Mouse (Mus musculus) forebrain, embryonic 15.5 days (tissue): ENCODE data around the gene Gp1bb. TPM values are rescaled to one million over a fixed set of nuclear protein-coding genes. Genes with fewer than 3 reads are reported as not detected.

Source experiments
- ATAC-seq: fragments of 200-750 bp; cut with Nextera tagmentation; replicated peaks from 2 replicates; pipeline ENCODE4 v1.8.0; 2017; ENCODE audit warnings: mild to moderate bottlenecking, moderate TSS enrichment, moderate library complexity
- H3K27ac ChIP-seq: fragments of 300-500 bp; sonication (generic); replicated peaks from 2 replicates; pipeline ENCODE4 v1.5.1; 2015; ENCODE audit warnings: mild to moderate bottlenecking, inconsistent platforms
- H3K27me3 ChIP-seq: fragments of 300-500 bp; sonication (generic); 2 replicates; pipeline ENCODE4 v1.6.1; 2015; ENCODE audit warnings: inconsistent platforms
- H3K36me3 ChIP-seq: fragments of 300-500 bp; sonication (generic); 2 replicates; pipeline ENCODE4 v1.6.1; 2015; ENCODE audit warnings: mild to moderate bottlenecking, inconsistent platforms
- H3K4me1 ChIP-seq: fragments of 300-500 bp; sonication (generic); 2 replicates; pipeline ENCODE4 v1.6.1; 2015; ENCODE audit warnings: inconsistent platforms
- H3K4me2 ChIP-seq: fragments of 300-500 bp; sonication (generic); replicated peaks from 2 replicates; pipeline ENCODE4 v1.6.1; 2015; ENCODE audit warnings: mild to moderate bottlenecking, inconsistent platforms
- H3K4me3 ChIP-seq: fragments of 300-500 bp; sonication (generic); 2 replicates; pipeline ENCODE4 v1.5.1; 2015; ENCODE audit warnings: mild to moderate bottlenecking, inconsistent platforms
- H3K9ac ChIP-seq: fragments of 300-500 bp; sonication (generic); replicated peaks from 2 replicates; pipeline ENCODE4 v1.6.1; 2015; ENCODE audit warnings: mild to moderate bottlenecking, inconsistent platforms
- H3K9me3 ChIP-seq: fragments of 300-500 bp; sonication (generic); 2 replicates; pipeline ENCODE4 v1.6.1; 2016; ENCODE audit warnings: inconsistent platforms
- WGBS: fragments of 180-500 bp; shearing (Covaris S2); methylation state at CpG from one replicate; pipeline ENCODE4 v1.1.7; 2015; ENCODE audit warnings: mixed read lengths; 5-methylcytosine and 5-hydroxymethylcytosine counted together
- polyA plus RNA-seq: library from polyadenylated mRNA; unstranded; fragments of >200 nt; fragmentation: Nextera tagmentation; extraction: Ambion mirVana; gene quantifications from 2 replicates; pipeline ENCODE4 v1.2.1, GENCODE M21; 2015

Gene Gp1bb
- polyA plus RNA-seq, 1 experiment from 2014 or later = 9.7 TPM

DNA sequence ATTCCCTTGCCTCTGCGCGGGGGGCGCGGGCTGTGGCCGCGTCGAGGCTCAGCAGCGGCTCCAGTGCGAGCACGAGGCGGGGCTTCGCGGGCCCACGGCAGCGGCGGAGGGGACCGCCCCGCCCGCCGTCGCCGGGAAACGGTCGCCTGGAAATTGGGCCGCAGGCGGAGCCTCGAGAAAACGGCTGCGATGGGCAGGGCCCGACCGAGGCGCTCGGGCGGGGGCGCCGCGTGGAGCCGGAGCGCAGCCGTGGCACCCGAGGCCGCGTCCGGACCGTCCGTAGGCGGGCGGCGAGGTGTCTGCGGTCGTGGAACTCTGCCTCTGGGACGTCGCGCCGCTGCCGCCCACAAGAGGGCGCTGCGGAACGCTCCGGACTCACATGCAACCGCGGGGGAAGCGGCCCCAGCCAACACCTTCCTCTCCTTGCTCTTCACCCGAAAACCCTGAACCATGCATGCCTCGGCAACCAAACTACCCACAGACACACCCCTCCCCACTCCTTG, 4.2 kb upstream of the Gp1bb start, which contains the start of gene Gm49601:
Gm49601 (minus strand) TSS at position 52 of the 503 bp plus-strand sequence.
- Histone ChIP-seq H3K27ac (no peak within 1 kb of the TSS), H3K9ac (peak within 1 kb of the TSS; percentile 53), H3K4me3 (peak within 1 kb of the TSS; percentile 87), H3K27me3 (peaks cover 47% of the 10 kb centered on the region), H3K36me3 (peaks cover 35% of the 10 kb centered on the region), H3K9me3 (no peaks in the 10 kb centered on the region), H3K4me2 (peak within 1 kb of the TSS; percentile 87), H3K4me1 (peaks cover 46% of the 10 kb centered on the region)
- WGBS = under 1% methylated on average over 65 of the region's 65 CpGs
- peak; percentile 24 for ATAC-seq

DNA sequence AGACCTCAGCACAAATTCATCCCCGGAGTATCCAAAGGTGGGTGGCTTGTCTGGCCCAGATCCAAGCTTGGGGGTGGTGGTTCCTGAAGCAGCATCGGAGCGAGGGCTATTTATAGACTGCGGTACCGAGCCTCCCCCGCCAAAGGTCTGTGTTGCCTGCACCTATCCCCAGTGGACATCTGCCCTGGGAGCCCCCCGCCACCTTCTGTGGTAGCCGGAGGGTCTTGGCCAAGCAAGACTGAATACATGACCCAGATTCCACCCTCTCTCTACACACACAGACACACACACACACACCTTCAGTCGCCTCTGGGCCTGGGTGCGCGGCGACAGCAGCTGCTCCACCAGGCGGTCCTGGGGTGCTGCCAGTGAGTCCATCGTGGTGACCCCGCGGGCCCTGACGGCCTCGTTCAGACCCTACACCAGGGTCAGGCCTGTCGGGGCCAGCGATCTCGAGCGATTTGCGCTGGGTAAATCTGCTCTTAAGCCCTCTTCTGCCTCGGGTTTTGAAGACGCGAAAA, 3.6 kb upstream of the Gp1bb start:
- Histone ChIP-seq H3K9me3 (no peaks in the 10 kb centered on the region), H3K4me3 (peak overlapping the region; percentile 87), H3K36me3 (peaks cover 35% of the 10 kb centered on the region), H3K27me3 (peaks cover 52% of the 10 kb centered on the region), H3K27ac (no peak overlapping the region), H3K9ac (peak overlapping the region; percentile 53), H3K4me2 (peak overlapping the region; percentile 87), H3K4me1 (peaks cover 52% of the 10 kb centered on the region)
- ATAC-seq = no peak
- 13% methylated on average over 26 of the region's 26 CpGs for WGBS

DNA sequence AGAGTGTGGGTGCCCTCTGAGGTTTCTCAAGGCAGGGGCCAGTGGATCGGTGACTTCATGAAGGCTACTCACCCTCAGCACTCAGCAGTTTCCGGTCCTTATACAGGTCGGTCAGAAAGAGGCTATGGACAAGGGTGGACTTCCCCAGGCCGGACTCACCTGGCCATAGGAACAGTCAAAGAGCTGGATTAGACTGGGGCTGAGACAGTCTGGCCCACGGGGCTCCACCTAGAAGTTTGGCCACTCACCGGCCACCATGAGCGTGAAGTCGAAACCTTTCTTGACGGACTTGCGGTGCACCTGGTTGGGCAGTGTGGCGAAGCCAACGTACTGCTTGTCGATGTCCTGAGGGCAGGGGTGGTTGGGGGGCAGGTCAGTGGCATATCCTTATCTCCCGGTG, 2.9 kb upstream of the Gp1bb start:
- Histone ChIP-seq H3K36me3 (peaks cover 37% of the 10 kb centered on the region), H3K27ac (no peak overlapping the region), H3K4me2 (no peak overlapping the region), H3K4me1 (peaks cover 56% of the 10 kb centered on the region), H3K4me3 (no peak overlapping the region), H3K9ac (no peak overlapping the region), H3K9me3 (no peaks in the 10 kb centered on the region), H3K27me3 (peaks cover 60% of the 10 kb centered on the region)
- ATAC-seq = no peak
- 45% methylated on average over 14 of the region's 14 CpGs for WGBS

DNA sequence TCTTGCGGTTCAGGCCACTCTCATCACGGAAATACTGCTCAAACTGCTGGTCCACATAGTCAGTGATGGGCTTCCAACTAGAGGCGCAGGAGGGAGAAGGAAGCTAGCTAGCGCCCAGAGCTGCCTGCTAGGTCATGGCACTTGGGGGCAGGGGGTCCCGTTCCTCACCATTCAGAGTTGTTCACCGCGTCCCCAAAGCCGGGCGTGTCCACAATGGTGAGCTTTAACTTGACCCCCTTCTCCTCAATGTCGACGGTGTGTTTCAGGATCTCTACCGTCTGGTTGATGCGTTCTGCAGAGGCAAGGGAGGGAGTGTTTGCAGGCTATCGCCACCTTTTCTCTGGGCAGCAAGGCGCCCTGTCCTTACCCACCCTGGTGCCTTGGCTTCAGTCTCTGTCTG, 2.4 kb upstream of the Gp1bb start:
- Histone ChIP-seq H3K27ac (no peak overlapping the region), H3K9me3 (no peaks in the 10 kb centered on the region), H3K36me3 (peaks cover 40% of the 10 kb centered on the region), H3K4me3 (no peak overlapping the region), H3K4me2 (no peak overlapping the region), H3K4me1 (peaks cover 56% of the 10 kb centered on the region), H3K9ac (no peak overlapping the region), H3K27me3 (peaks cover 65% of the 10 kb centered on the region)
- WGBS = 44% methylated on average over 15 of the region's 15 CpGs
- ATAC-seq = no peak

DNA sequence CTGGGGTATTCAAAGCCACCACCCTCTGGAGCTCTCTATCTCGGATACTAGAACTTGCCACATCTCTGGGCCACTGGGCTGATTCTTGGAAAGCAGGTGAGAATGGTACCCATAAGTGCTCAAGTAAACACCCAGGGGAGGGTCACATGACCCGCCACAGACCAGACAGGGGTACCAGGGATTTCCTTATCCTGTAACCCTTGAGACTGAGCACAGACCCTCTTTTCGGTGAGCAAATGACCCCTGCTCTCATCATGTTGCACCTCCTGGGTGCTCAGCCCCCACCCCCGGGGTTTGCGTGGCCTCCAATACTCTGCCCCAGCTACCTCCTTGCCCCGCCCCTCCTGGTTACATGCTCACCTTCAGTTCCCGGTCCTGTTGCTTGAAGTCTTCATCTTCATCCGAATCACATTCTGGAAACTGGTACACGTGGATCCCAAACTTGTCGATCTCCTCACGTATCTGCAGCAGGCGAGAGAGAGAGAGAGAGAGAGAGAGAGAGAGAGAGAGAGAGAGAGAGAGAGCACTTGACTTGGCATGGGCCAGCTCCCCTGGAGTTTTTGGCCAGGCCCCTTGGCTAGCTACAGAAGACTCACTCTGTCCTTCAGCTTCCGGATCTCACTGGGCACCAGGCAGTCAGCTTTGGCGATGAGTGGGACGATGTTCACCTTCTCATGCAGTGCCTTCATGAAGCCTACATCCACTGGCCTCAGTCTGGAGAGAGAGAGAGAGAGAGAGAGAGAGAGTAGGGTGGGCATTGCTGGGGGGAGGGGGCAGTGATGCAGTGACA, 1.7 kb upstream of the Gp1bb start:
- H3K27ac ChIP-seq = no peak overlapping the region
- no peak overlapping the region for H3K4me2 ChIP-seq
- H3K4me3 ChIP-seq = no peak overlapping the region
- H3K4me1 ChIP-seq = peaks cover 55% of the 10 kb centered on the region
- no peak overlapping the region for H3K9ac ChIP-seq
- no peaks in the 10 kb centered on the region for H3K9me3 ChIP-seq
- 40% methylated on average over 15 of the region's 15 CpGs for WGBS
- no peak for ATAC-seq
- H3K36me3 ChIP-seq = peaks cover 40% of the 10 kb centered on the region
- peaks cover 71% of the 10 kb centered on the region for H3K27me3 ChIP-seq

DNA sequence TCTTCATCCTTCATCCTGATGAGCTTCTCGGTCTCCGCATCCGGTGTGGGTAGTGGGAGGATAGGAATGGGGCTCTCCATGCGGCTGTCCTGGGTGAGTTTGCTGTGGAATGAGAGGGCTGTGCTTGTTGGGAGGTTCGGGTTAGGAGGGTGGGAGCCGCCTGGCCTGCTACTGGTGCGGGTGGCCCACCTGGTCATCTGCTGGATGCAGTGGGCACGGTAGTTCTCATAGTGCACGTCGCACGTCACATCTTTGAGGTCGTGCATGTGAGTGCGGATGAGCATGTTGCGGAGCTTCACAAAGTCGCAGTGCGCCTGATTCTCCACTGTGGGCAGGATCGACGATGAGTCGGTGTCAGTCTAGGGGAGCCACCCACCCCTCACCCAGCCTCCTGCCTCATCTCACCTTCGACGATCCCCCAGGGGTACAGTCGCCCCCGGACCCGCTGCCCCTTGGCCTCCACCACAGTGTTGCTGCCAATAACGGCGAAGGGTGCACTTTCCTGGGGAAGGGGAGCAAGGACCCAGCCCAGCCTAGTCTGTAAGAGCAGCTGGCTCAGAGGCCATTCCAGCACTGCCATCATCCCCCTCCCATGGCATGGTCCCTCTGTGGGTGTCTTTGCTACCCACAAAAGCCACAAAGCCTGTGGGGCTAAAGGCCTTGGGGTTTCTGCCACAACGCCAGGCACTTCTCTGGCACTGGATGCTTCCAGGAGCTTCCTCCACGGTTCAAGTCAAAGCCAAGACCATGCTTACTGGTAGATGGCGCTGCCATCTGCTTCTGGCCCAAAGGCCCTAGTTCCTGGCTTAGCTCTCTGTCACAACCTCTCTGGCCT, 930 bp upstream of the Gp1bb start:
- H3K4me2 ChIP-seq = no peak overlapping the region
- 42% methylated on average over 29 of the region's 29 CpGs for WGBS
- no peak for ATAC-seq
- peaks cover 47% of the 10 kb centered on the region for H3K4me1 ChIP-seq
- H3K9me3 ChIP-seq = no peaks in the 10 kb centered on the region
- H3K27ac ChIP-seq = no peak overlapping the region
- peaks cover 40% of the 10 kb centered on the region for H3K36me3 ChIP-seq
- no peak overlapping the region for H3K4me3 ChIP-seq
- no peak overlapping the region for H3K9ac ChIP-seq
- H3K27me3 ChIP-seq = peaks cover 79% of the 10 kb centered on the region

DNA sequence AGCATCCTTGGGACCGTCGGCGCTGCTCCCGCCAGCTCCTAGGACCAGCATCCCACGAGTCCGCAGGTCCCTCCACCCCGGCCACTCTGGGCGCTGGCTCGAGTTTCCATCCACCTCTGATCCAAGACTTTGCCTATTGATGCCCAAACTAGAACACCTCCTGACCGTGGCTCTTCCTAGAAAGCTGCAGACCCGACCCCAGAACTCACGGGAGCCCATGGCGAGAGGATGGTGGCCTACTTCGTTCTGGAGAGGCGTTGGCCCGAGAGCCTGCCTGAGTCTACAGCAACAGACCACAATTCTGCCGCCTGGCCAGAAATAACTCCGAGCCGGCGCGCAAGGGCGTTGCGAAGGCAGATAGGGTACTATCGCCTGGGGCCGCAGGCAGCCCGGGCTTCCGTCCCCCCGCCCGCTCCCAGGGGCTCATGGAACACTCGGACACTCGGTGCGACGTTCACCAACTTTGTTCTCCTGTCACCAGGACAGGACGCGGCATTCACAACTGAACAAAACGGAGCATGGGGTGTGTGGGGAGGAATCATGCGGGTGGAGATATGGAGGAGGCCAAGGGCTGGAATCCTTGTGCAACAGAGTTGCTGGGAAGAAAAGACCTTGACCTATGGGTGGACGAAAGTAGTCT, 721 bp downstream of the Gp1bb start:
- H3K27ac ChIP-seq = no peak overlapping the region
- peaks cover 40% of the 10 kb centered on the region for H3K36me3 ChIP-seq
- peak overlapping the region; percentile 41 for H3K4me3 ChIP-seq
- H3K27me3 ChIP-seq = peaks cover 79% of the 10 kb centered on the region
- peak overlapping the region; percentile 33 for H3K9ac ChIP-seq
- H3K4me2 ChIP-seq = peak overlapping the region; percentile 70
- no peak for ATAC-seq
- H3K9me3 ChIP-seq = no peaks in the 10 kb centered on the region
- H3K4me1 ChIP-seq = peaks cover 35% of the 10 kb centered on the region
- 8% methylated on average over 38 of the region's 38 CpGs for WGBS

DNA sequence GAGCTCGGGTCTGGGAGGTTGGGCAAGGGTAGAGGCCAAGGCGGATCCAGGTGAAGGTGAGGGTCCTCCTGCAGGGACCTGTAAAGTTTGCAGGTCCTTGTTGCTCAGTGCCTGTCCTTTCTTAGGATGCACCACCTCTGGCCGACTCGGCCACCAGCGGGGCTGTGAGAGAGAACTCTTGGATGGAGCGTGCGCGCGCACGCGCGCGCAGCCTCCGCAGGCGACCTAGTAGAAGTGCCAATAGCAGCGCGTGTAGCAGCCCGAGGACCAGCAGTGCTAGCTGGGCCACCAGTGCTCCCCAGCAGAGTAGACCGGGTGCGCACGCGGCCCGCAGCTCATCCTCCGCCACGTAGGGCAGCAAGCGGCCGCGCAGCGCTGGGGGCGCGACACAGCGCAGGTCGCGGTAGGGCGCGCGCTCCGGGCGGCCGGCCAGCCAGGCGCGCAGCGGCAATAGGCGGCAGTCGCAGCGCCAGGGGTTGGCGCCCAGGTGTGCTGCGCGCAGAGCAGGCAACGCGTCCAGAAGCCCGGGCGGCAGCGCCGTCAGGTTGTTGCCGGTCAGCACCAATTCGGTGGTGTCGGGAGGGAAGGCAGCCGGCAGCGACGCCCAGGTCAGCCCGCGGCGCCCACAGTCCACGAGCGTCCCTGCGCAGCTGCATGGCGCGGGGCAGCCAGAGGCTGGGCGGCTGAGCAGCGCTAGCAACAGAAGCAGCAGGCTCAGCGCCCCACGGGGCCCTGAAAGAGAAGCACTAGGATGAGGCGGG, 1.4 kb downstream of the Gp1bb start:
- WGBS = 2% methylated on average over 67 of the region's 74 CpGs
- Histone ChIP-seq H3K4me2 (peak overlapping the region; percentile 70), H3K27ac (no peak overlapping the region), H3K36me3 (peaks cover 40% of the 10 kb centered on the region), H3K9me3 (no peaks in the 10 kb centered on the region), H3K4me1 (peaks cover 28% of the 10 kb centered on the region), H3K9ac (peak overlapping the region; percentile 33), H3K27me3 (peaks cover 76% of the 10 kb centered on the region), H3K4me3 (peak overlapping the region; percentile 41)
- peak; percentile 32; the same call in 1 of the 2 replicates for ATAC-seq

DNA sequence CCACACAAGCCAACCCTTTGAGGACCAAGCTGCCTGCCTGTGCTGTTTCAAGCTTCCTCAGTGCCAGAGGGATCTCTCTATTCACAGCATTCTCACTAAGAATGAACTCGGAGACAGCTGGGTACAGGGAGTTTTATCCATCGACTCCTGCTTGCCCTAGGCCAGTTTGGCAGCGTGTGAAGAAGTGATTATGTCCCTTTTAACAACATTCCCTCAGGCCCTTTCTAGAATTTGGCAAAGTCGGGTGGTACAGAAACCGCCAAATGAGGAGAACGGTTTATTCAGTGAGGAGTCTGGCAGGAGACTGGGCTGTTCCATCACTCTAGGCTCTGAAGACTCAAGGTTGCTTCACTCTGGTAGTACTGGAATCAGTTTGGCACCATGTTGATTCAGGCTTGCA, 2.0 kb downstream of the Gp1bb start:
- Histone ChIP-seq H3K4me2 (peak overlapping the region; percentile 70; the same call in 1 of the 2 replicates), H3K36me3 (peaks cover 38% of the 10 kb centered on the region), H3K4me1 (peaks cover 22% of the 10 kb centered on the region), H3K9ac (no peak overlapping the region), H3K27me3 (peaks cover 70% of the 10 kb centered on the region), H3K4me3 (peak overlapping the region; percentile 41; the same call in 1 of the 2 replicates), H3K27ac (no peak overlapping the region), H3K9me3 (no peaks in the 10 kb centered on the region)
- no peak for ATAC-seq
- 14% methylated on average over 6 of the region's 6 CpGs for WGBS

DNA sequence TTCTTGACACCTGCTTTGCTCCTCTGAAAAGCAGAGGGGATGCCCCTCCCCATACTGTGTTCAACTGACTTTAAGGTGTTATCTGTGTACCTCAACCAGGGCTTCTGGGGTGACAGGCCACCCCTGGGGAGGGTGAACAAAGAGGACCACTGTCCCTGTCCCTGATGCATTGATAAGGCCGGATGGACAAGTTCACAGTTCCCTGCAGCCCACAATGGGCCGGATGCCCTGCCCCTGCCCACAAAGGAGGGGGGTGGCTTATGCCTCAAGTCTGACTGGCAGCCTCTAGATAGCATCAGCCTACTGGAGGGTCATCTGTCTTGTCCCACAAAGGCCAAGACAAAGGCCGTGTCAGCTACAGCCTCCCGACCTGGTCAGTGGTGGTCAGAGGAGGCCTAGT, 3.1 kb downstream of the Gp1bb start:
- no peak overlapping the region for H3K27ac ChIP-seq
- no peak for ATAC-seq
- peaks cover 27% of the 10 kb centered on the region for H3K36me3 ChIP-seq
- no peak overlapping the region for H3K4me2 ChIP-seq
- H3K27me3 ChIP-seq = peaks cover 59% of the 10 kb centered on the region
- peaks cover 22% of the 10 kb centered on the region for H3K4me1 ChIP-seq
- no peak overlapping the region for H3K4me3 ChIP-seq
- WGBS = 60% methylated on average over 4 of the region's 4 CpGs
- H3K9me3 ChIP-seq = no peaks in the 10 kb centered on the region
- no peak overlapping the region for H3K9ac ChIP-seq

DNA sequence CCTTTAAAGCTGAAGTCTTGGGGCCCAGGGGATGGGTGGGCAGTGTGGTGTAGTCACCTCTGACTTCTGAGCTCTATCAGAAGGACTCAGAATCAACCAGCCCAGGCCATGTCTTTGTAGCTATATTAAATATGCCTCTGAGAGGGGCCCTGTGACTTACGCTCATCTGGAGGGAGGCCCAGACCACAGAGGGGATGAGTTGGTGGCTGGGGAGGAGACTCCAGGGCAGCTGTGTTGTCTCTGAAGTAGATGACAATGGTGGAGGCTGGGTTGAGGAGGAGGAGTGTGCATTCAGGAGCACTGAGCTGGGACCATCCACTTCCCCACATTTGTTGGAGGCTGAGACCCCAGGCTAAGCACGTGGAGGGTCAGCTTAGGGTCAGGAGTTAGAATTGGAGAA, 3.9 kb downstream of the Gp1bb start:
- Histone ChIP-seq H3K4me1 (peaks cover 22% of the 10 kb centered on the region), H3K4me2 (no peak overlapping the region), H3K9me3 (no peaks in the 10 kb centered on the region), H3K36me3 (peaks cover 19% of the 10 kb centered on the region), H3K9ac (no peak overlapping the region), H3K4me3 (no peak overlapping the region), H3K27ac (no peak overlapping the region), H3K27me3 (peaks cover 51% of the 10 kb centered on the region)
- ATAC-seq = no peak
- 53% methylated on average over 2 of the region's 2 CpGs for WGBS
